Mouse (Mus musculus): ENCODE data around the gene Gm27027.

GRCm38 (mm10) chr2:94040391-94041125 is 44.4 kb upstream of the Gm27027 start:
- TF ChIP-seq TAL1 (IDR thresholded peaks at IDR 0.05; ENCODE audit: low read length) (no peak), GATA1 (IDR thresholded peaks at IDR 0.05; ENCODE audit: low read length) (no peak)

Data from erythroblast, embryonic 14.5 days (primary cell).